Mouse (Mus musculus) MEL-GATA-1-ER (cell line): ENCODE results near the gene Prkcsh.

ENCODE experiments used
- DNase-seq: peaks from one replicate; pipeline ENCODE4 v3.0.0-alpha.2; 2012; ENCODE audit warnings: low read depth; ENCODE audit errors: extremely low read depth

Prkcsh gene

GRCm38 (mm10) chr9:22002194-22003162, at the start of gene Prkcsh, which contains the start of gene Ccdc151:
Prkcsh (plus strand) TSS chr9:22002806.
Ccdc151 (minus strand) TSS chr9:22002634.
- DNase-seq, result peak; percentile 100

DNA sequence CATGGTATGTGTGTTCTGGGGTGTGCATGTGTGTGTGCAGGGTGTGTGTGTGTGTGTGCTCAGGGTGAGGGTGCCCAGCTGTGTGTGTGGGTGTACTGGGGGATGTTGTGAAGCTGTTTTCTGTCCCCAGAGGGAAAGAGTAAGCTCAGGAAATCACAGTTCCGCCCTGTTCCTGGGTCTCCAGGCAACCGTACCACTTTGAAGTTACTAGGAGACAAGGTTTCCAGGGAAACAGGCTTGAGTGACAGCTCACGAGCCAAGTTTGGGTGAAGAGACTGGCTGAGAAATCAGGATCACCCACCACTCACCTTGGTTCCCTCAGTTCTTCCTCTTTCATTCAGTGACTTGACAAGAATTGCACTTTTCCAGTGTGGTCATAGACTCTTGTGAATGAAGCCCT, 49.0 kb upstream of the Prkcsh start:
- DNase-seq, result no peak

- no peak for DNase-seq
Observed at GRCm38 (mm10) chr9:21954635-21955034, 48.0 kb upstream of the Prkcsh start.

- DNase-seq, result no peak
Observed at GRCm38 (mm10) chr9:21955225-21955569, 47.4 kb upstream of the Prkcsh start.

DNA sequence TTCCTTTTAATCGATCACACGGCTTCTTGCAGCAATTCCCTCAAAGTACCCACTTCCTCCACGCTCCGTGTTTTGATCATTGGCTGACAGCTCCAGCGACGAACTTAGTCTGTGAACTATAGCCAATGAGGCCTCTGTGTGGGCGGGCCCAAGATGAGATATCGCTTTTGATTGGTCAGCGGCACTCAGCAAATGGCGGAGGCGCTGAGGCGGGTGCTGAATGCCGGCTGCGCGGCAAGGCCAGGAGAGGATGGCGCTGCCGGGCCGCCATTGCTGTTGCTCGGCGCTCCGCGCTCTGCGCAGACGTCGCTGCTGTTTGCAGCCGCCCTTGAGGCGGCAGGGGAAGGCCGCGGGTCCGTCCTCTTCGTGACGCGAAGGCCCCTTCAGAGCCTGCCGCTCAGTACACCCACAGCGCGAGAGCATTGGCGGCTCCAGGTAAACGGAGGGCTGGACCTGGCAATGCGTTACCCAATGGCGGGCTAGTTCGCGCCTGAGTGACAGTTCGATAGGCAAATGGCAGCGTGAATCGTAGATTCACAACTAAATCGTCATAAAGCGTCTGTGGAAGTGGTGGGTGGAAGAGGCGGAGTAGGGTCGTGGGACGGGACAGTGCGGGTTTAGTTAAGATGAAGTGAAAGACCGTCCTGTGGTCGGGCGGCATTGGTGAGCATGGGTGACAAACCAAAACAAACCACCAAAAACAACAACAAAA, 46.9 kb upstream of the Prkcsh start, which contains the start of gene Swsap1:
Gene Swsap1 (plus strand): TSS at position 186 of the 712 bp plus-strand sequence.
- DNase-seq, result peak; percentile 99

GRCm38 (mm10) chr9:21958372-21958771, 44.2 kb upstream of the Prkcsh start:
- no peak for DNase-seq

- no peak for DNase-seq
Observed at GRCm38 (mm10) chr9:21959244-21959643, 43.4 kb upstream of the Prkcsh start.

DNA sequence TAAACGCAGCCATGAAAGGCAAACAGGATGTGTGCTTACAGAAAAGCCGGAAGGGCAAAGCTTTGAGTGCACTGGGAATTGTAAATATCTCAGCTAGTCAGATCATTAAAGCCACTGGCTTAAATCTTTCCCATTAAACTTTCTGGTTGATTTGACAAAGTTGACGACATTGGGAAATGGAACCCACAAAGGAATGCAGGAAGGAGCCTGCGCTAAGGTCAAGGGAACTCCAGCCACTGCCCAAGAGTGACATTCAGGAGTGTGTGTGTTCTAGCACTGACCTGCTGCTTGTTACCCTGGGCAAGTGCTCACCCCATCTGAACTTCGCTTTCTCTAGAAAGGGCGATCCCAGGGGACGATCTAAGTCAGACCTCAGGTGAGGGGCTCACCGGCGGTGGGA, 42.5 kb upstream of the Prkcsh start:
- DNase-seq, result no peak

- no peak for DNase-seq
Observed at GRCm38 (mm10) chr9:21960558-21961208, 41.9 kb upstream of the Prkcsh start.

- DNase-seq, result no peak
Observed at GRCm38 (mm10) chr9:21961366-21961980, 41.1 kb upstream of the Prkcsh start.

GRCm38 (mm10) chr9:21962010-21962409, 40.6 kb upstream of the Prkcsh start:
- DNase-seq, result no peak

DNA sequence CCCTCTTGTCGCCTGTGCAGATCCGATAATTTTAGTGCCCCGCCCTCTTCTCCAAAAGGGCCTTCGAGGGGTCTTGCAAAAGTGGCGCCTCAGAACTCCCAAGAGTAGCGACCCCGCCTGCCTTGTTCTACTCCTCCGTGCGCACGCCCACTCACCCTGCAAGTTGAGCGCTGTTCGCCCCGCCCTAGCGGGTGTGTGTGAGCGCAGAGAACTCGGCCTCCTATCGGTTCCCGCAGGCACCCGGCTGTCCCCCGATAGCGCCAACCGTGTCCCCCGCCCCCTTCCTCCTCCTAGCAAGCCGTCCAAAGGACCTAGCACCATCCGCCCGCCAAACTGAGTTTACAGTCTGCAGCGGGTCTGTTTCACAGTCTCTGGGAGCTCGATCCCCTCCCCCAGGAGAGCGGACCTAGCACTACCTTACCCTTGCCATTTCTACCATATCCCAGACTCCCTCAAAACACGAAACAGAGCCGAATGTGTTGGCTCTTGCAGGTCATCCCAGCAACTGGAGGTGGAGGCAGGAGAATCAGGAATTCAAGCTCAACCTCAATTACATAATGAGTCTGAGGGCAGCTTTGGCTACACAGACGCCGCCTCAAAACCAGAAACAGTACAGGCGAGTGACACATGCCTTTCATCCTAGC, 40.1 kb upstream of the Prkcsh start:
- peak; percentile 99 for DNase-seq

DNA sequence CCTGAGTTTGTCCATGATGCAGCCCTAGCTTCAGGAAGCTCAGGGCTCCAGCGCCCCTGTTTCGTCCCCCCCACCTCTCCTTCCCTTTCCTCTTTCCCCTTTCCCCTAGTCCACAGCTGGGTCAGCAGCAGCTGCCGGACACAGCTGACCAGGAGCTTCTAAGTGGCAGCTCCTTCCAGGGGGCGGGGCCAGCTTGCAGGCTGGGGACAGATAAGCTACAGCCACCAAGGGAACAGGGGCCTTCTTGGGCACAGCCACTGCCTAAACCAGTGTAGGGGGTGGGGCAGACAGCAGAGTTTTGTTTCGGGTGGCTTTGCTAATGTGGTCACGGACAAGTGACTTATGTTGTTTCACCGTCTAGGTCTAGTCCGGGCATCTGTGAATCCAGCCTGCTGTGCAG, 39.2 kb upstream of the Prkcsh start, which contains the start of gene Epor:
Gene Epor (minus strand): TSS at position 90 of the 400 bp plus-strand sequence.
- peak; percentile 82 for DNase-seq

- no peak for DNase-seq
Observed at GRCm38 (mm10) chr9:21968883-21969282, 33.7 kb upstream of the Prkcsh start.

GRCm38 (mm10) chr9:21969304-21969703, 33.3 kb upstream of the Prkcsh start:
- DNase-seq, result no peak

DNA sequence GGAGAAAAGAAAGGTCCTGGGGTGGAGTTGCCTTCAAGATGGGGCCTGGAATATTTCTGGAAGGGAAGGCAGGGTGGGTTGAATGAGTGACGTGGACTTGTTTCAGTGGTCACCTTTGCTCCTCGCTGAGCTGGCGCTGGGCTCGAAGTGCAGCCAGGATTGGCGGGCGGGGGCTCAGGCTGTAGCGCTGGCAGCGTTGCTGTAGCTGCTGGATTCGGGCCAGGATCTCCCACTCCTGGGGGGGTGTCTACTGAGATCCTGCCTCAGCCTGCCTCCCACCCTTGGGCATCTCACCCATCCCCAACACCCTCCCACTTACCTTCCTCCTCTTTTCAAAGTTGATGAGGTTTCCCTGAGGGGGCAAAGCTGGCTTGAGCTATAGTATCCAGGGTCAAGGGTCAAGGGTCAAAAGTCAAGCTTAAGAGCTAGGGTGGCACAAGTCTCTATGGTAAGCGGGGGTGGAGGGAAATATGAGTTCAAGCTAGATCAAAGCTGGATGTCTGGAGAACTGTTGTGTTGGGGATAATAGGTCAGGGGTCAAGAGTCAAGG, 25.9 kb upstream of the Prkcsh start:
- DNase-seq, result no peak

- no peak for DNase-seq
Observed at GRCm38 (mm10) chr9:21977331-21977730, 25.3 kb upstream of the Prkcsh start.

DNA sequence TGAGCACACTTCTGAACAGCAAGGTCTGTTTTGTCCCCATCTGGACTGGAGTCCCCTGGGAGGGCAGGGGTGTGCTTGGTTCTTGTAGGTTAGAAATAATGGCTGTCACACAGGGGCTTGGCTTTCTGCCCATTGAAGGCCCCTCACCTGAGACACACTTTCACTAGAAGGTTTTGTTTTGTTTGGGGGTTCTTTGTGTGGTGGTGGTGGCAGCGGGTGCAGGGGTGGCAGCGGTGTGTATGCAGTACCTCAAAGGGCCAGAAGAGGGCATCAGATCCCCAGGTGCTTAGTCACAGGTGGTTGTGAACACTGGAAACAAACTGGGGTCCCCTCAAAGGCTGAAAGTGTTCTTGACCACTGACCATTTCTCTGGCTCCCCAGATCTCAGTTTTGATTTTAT, 24.6 kb upstream of the Prkcsh start:
- DNase-seq, result no peak

DNA sequence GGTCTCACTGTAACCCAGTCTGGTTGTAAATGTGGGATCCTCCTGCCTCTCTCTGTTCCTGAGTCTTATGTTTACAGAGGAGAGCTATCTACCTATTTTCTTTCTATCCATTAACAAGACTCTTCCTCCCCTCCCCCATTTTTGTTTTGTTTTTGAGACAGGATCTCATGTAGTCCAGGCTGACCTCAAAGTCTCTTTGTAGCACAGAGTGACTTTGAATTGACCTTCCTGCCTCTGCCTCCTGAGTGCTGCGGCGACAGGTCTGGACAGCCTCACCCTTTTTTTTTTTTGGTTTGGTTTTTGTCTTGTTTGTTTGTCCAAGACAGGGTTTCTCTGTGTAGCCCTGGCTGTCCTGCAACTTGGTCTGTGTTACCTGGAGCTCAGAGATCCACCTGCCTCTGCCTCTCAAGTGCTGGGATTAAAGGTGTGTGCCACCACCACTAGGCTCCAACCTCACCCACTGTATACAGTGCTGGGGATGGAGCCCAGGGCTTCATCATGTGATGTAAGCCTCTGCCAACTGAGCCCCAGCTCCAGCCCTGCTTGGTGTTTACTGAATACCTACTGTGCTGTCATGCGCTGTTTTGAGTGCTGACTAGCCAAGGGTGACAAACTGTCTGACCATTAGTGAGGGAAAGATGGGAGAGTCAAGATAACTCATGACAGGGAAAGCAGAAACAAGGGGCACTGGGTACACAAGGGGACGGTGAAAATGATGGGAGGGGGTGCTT, 24.0 kb upstream of the Prkcsh start:
- no peak for DNase-seq

- DNase-seq, result no peak
Observed at GRCm38 (mm10) chr9:21983911-21984310, 18.7 kb upstream of the Prkcsh start.
